21 mouse cellular contexts compared by ENCODE assay signal in genomic region chr7:124166229-124166628, GRCm38 (mm10).
DNase-seq lines count a peak whose midpoint lies in the region; ATAC-seq lines count a peak whose summit lies in the region.
"Had no signal": no experiment of that assay in that cellular context is flagged by ENCODE, and none has a peak within 500 bp of the region (broad histone marks: within the 10 kb centered on the region; RNA-seq: fewer than 3 reads in every experiment).

No protein-coding gene starts in this region.

- H3K9ac ChIP-seq in forebrain, embryonic 16.5 days (replicated peaks; ENCODE audit: low read depth, low read length) = no peak overlapping the region
- no peak overlapping the region for H3K9ac ChIP-seq in neural tube, embryonic 15.5 days (replicated peaks)
- H3K9ac ChIP-seq: embryonic facial prominence, embryonic 15.5 days; heart, embryonic 15.5 days; hindbrain, embryonic 13.5 days had no signal

- H3K27me3 ChIP-seq in forebrain, embryonic 16.5 days (replicated peaks; ENCODE audit: control insufficient read depth, insufficient read depth, low read length) = no peaks in the 10 kb centered on the region
- no peaks in the 10 kb centered on the region for H3K27me3 ChIP-seq in neural tube, embryonic 15.5 days (replicated peaks)
- H3K27me3 ChIP-seq: embryonic facial prominence, embryonic 15.5 days; heart, embryonic 15.5 days; hindbrain, embryonic 13.5 days had no signal

- no peaks in the 10 kb centered on the region for H3K36me3 ChIP-seq in forebrain, embryonic 16.5 days (ENCODE audit: control insufficient read depth, insufficient read depth)
- no peaks in the 10 kb centered on the region for H3K36me3 ChIP-seq in neural tube, embryonic 15.5 days
- H3K36me3 ChIP-seq: embryonic facial prominence, embryonic 15.5 days; heart, embryonic 15.5 days; hindbrain, embryonic 13.5 days had no signal

- H3K4me2 ChIP-seq in forebrain, embryonic 16.5 days (ENCODE audit: low read length) = no peak overlapping the region
- no peak overlapping the region for H3K4me2 ChIP-seq in neural tube, embryonic 15.5 days
- H3K4me2 ChIP-seq: embryonic facial prominence, embryonic 15.5 days; heart, embryonic 11.5 days; heart, embryonic 15.5 days; hindbrain, embryonic 13.5 days had no signal

- WGBS in forebrain, embryonic 16.5 days = 63% methylated on average over 1 of the region's 1 CpGs
- 50% methylated on average over 1 of the region's 1 CpGs for WGBS in neural tube, embryonic 15.5 days

- DNase-seq in frontal cortex, postnatal 36 days (ENCODE audit: low spot score in 2 of 2) = no peak
- peak; percentile 24 for DNase-seq in left cerebral cortex, postnatal 4 days
- DNase-seq in left cerebral cortex, postnatal 36 days (ENCODE audit: low spot score in 2 of 2) = no peak
- no peak for DNase-seq in spleen, postnatal 10 days (ENCODE audit: low spot score in 2 of 2)
- DNase-seq: adrenal gland, adult 2 months; adrenal gland, postnatal 25 days; cerebellum, adult 11 months; cerebellum, adult 8-10 months; cerebellum, postnatal 14 days; embryo, embryonic 11 days; gastrocnemius, postnatal 14 days; heart, adult 2 months; heart, postnatal 14 days had no signal

- ATAC-seq in frontal cortex, adult (ENCODE audit: low TSS enrichment) = 0 out of 2 replicates have a peak, but pooled peaks have one; percentile 27
- ATAC-seq in forebrain, embryonic 16.5 days = peak; percentile 66
- no peak for ATAC-seq in neural tube, embryonic 15.5 days (ENCODE audit: low FRiP score)
- ATAC-seq: hindbrain, postnatal 0 days had no signal

- intact Hi-C loops in left cerebral cortex, postnatal 4 days (cut with DNase I) = no loop called here
- intact Hi-C loops in left cerebral cortex, postnatal 36 days (cut with DNase I) = no loop called here

- H3K9me3 ChIP-seq in forebrain, embryonic 16.5 days (ENCODE audit: control insufficient read depth, low read length) = no peaks in the 10 kb centered on the region
- no peaks in the 10 kb centered on the region for H3K9me3 ChIP-seq in neural tube, embryonic 15.5 days (replicated peaks)
- H3K9me3 ChIP-seq: embryonic facial prominence, embryonic 15.5 days; heart, embryonic 15.5 days; hindbrain, embryonic 13.5 days had no signal

- no peak overlapping the region for H3K4me3 ChIP-seq in forebrain, embryonic 16.5 days (replicated peaks; ENCODE audit: low read length)
- H3K4me3 ChIP-seq in neural tube, embryonic 15.5 days (replicated peaks) = no peak overlapping the region
- H3K4me3 ChIP-seq: embryonic facial prominence, embryonic 15.5 days; heart, adult 2 months; heart, embryonic 15.5 days; hindbrain, embryonic 13.5 days had no signal

- no peaks in the 10 kb centered on the region for H3K4me1 ChIP-seq in forebrain, embryonic 16.5 days (replicated peaks; ENCODE audit: control insufficient read depth, insufficient read depth, low read length)
- no peaks in the 10 kb centered on the region for H3K4me1 ChIP-seq in neural tube, embryonic 15.5 days
- H3K4me1 ChIP-seq: embryonic facial prominence, embryonic 15.5 days; heart, embryonic 15.5 days had no signal

- H3K27ac ChIP-seq in forebrain, embryonic 16.5 days (ENCODE audit: low read length) = 0 out of 2 replicates have a peak overlapping the region, but pooled peaks have one; percentile 44
- no peak overlapping the region for H3K27ac ChIP-seq in neural tube, embryonic 15.5 days (replicated peaks)
- H3K27ac ChIP-seq: embryonic facial prominence, embryonic 15.5 days; heart, adult 2 months; heart, embryonic 15.5 days; hindbrain, embryonic 13.5 days; hindbrain, postnatal 0 days had no signal
